Mouse (Mus musculus): ENCODE measurements around the gene Tnf.

Tnf gene

DNA sequence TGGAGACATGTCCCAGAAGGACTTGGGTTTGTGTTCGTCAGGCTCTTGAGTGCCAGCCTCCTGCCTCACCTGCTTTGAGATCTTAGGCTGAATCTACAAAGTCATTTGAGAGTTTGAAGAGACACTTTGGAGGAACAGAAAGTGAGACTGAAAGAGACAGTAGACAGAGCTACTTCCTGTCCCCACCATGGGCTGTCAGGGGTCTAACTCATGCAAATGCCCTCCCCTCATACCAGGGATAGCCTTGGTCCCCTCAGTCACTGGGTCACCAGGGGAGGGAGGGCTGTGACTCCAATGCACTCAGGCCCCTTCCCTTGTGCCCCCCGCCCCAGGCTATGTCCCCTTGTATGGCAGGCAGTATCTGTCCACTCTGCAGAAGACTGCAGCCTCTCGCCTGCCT, 28.5 kb downstream of the Tnf start:
- DNase-seq (ENCODE audit: low read depth) = no peak

DNA sequence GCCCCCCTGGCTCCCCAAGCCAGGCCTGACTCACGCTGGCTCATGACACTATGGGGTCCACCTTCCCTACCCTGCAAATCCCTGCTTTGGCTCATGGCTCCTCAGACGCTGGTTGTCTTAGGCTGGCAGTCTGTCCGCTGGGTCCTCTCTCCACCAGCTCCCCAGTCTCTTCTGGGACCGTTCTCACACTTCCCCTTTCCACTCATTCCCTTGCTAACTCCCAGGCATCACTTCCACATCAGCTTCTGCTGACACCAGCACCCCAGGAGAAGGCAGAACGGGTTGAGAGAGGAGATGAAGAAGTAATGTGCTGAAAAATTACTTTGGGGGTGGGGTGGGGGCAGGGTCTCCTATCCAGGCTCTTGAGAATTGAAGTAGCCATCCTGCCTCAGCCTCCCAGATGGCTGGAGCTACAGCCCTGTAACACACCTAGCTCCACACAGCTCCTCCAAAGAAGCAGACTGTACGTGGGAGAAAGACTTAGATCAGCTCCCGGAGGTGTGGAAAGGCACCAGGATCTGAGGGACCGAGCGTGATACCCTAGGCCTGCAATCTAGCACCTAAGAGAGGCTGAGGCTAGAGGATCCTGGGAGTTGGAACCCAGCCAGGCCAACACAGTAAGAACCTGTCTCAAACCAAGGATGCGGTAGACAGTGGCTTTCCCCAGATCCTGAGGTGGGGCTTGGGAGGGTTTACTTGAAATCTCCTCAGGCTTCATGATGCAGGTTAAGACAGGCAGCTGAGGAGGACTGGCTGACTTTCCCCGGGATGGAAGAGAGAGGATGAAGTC, 29.2 kb downstream of the Tnf start:
- DNase-seq (ENCODE audit: low read depth) = no peak

DNA sequence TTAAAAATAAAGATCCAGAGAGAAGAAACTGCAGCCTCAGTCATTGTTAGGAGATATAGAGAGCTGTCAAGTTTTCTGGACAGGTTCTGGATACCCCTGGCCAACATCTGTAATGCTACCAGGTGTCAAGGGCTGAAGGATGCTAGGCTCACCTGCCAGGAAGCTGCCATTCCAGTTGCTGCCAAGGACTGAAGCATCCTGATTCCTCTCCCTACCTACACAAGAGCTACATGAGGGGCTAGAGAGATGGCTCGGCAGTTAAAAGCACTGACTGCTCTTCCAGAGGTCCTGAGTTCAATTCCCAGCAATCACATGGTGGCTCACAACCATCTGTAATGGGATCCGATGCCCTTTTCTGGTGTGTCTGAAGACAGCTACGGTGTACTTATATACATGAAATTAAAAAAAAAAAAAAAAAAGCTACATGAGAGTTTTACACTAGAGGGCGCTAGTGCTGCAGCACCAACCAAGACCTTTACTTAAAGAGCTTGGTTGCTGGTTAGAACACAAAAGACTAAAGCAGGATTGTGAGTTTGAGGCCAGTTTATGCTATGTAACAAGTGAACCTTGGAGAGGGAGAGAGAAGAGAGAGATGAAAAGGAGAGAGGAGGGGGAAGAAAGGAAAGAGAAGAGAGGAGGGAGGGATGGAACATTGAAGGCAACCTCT, 33.1 kb downstream of the Tnf start:
- DNase-seq (ENCODE audit: low read depth) = peak; percentile 84

DNA sequence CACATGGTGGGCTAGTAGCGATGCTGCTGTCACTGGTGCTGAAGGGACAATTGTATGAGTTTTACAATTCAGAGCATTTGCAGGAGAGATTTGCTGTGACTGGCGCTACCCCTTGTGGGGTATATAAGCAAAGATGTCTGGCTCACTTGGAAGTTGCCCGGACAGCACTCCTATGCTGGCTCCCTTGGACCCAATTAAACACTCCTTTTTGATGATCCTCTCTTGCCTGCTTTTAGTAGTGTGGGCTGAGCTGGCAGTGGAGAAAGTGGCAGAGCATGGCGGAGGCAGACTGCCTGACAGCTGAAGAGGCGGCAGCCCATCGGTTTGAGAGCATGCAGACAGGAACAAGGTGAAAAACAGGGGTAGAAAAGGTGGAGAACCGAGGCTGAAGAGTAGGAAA, 34.0 kb downstream of the Tnf start:
- DNase-seq (ENCODE audit: low read depth) = no peak

DNA sequence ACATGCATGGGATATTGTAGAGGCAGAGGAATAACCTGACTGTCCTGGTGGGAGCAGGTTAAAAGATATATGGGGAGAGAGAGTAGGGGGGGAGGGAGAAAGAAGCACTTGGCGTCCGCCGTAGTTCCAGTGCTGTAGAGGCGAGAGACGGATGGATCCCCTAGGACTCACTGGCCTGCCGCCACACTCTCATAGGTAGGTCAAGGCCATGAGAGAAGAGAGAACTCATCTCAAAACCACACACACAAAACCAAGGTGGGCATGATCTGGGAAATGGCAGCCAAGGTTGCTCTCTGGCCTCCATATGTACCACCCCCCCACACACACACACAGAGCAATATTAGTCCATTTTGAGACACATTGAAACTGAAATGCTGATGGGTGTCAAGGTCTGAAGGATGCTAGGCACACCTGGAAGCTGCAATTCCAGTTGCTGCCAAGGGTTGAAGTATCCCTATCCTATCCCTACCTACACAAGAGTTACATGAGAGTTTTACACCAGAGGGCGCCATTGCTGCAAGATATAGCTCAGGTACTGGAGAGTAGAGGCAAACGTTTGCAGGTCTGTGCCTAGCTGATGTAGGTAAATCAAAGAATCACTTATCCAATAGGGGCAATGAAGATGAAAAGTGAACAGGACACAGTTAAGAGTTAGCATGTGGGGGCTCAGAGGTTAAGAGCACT, 35.3 kb downstream of the Tnf start:
- peak; percentile 82 for DNase-seq (ENCODE audit: low read depth)

DNA sequence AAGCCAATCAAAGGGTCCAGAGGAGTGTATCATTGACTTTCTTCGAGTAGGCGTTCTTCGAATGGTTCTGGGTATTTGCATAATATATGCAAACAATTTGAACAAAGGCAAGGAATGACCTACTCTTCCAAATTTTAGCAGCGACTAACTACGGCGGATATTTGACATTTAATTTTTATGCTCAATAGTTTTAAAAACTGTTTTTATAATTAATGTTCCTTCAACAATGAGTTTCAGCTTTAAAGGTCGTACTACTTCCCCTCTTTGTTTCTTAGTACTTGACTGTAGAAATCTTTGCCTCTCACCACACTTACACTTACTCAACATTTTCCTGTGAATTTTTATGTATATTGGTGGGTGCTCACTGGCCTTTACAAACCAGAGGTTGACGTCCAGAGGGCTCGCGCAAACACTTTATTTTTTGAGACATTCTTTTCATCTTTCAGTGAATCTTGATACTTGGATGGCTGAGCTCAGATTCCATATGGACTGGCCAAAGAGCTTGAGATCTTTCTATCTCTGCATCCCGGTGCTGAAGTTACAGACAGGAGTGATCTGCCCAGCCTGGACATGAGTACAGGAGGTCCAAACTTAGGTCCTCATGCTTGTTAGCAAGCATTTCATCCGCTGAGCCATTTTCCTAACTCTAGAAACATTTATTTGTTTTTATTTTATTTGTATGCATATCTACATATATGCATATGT, 36.2 kb downstream of the Tnf start:
- DNase-seq (ENCODE audit: low read depth) = no peak

DNA sequence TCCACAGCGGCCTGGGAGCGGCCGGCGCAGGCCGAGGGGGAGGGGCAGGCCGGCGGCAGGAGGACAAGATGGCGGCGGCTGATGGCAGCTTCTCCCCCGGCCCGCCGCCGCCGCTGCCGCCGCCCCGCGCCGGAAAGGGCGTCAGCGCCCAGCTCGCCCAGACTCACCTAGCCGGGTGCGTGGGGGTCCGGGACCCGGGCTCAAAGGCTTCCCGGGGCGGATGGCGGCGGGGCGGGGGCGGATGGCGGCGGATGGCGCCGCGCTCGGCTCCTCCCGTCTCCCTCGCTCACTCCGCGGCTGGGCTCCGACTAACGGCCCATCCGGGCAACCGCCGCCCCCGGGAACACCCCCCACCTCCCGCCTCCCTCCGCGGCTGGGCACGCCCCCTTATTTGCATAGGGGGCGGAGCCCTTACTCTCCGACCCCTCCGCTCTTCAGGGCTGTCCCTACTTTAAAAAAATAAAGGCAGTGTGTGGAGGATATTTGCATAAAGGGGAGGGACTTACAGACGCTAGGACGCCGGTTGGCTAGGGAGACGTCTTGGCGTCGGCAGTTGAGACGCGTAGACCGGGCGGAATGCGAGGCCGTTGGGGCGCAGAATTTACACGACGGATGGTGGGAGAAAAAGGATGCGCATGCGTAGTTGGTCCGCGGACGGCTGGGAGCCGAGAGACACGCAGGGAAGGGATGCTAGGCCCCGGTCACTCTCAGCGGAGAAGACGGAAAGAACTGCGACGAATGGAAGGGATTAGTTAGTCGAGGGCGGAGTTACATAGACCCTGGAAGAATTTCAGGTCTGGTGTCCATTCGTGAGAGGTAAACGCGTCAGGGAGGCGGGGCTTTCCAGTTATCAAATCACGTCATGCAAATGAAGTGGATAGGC, 37.0 kb downstream of the Tnf start, which contains the start of gene Prrc2a:
Gene Prrc2a (minus strand): TSS at position 330 of the 883 bp plus-strand sequence.
- DNase-seq (ENCODE audit: low read depth) = peak; percentile 99

DNA sequence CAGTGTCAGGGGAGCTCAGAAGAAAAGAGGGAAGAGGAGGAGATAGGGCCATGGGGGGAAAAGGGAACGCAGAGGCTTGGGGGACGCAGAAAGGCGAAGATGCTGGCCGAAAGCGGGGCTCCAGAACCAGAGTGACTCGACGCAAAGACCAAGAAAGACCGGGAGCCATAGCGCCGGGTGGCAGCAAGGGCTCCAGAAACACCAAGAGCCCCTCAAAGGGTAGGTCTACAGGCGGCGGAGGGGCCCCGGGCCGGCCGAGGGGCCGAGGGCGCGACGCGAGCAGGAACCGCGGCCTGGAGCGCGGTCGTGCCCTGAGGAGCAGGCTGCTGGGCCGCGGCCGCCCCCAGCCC, 37.6 kb downstream of the Tnf start:
- DNase-seq (ENCODE audit: low read depth) = no peak

DNA sequence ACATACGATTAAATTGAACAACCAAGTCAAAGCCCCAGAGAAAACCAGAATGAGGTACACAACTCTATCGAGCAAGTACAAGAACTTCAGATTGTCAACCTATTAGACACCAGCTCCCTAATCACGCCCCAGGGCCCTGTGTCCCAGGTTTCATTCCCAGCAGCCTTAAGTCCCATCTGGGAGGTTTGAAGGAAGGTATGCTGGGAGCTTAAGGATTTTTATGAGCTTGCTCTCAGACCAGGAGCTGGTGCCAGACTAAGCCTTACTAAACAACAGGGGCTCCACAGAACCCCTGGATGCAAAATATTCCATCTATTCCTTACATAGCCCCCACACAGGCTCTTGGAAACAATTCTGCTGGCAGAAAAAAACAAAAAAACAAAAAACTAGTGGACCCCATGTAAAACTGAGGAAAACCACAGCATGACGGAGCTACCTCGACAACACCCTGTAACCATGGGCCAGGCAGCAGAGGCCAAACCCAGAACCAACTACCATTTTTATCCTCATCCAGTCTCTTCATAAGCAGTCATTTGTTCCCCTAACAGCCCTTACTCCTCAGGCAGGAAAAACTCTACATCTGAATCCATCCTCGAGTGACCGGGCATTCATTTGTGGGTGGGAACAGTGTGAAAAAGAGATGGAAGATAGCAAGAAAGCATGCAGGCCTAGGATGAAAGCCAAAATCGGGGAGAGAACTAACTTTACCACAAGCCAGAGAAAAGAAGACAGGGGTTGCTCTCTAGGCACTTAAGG, 38.3 kb downstream of the Tnf start:
- peak; percentile 34 for DNase-seq (ENCODE audit: low read depth)

DNA sequence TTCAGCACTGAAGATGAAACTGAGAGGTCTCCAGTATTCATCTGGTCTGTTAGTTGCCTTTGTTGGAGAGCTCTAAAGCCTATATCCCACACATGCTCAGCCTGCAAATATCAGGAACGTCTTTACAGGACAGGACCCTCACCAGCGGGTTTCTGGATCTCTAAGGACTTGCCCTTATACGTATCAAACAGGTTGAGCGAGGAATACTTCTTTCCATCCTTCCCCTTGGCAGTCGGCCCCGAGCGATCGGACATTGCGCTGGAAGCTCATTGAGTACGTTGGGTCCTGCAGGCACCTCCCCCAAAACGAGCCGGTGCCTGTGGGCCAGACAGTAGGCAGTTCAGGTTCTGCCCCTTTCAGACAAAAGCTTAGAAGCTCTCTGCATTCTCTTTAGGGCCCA, 39.1 kb downstream of the Tnf start:
- peak; percentile 62 for DNase-seq (ENCODE audit: low read depth)

DNA sequence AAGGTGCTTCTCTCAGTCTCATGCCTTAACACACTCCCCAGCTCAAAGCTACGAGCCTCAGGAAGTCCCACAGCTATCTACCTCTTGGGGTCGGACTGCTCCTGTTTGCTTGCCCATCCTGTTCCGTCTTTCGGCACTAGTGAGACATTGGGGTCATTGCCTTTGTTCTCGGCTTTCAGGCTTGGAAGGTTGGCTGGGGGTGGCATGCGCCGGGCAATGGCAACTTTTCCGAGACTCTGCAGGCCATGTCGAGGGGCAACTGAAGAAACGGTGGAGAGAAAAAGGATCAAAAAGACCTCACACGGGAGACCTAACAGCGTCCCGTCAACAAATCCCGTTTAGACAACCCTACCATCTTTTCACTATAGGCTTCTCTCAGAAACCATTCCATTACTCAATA, 39.7 kb downstream of the Tnf start:
- DNase-seq (ENCODE audit: low read depth) = no peak

DNA sequence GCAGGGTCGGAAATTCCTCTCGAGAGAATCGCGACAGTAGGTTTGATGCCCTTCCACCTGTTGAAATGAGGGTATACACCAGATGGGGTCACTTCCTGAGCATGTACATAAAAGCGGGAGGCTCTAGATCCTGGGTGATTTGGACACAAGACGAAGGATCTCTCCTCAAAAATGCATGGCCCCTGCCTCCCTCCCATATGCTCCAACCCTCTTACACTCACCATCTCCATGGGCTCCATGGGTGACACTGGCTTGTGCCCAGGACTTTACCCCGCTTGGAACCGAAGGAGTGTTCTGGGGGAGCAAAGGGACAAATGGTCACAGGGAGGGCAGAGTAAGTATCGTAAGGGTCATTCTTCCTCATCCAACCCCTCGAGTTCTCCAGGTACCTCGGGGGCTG, 40.4 kb downstream of the Tnf start:
- no peak for DNase-seq (ENCODE audit: low read depth)

DNA sequence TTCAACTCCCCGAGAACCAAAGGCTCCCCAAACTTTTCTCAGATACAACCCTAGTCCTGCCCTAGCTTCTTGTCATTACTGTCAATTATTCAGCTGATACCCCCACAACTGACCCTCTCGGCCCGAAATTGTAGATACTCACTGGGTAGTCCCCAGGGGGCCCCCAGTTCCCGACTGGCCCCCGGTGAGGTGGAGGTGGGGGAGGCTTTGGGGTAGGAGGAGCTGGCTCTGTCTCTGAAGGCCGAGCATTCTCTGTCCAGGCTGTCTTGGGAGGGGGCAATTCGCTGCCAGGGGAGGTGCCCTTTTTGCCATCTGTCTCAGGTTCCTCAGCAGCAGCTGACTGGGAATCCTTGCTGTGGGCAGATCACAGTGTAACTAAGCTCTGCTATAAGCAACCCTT, 42.2 kb downstream of the Tnf start:
- no peak for DNase-seq (ENCODE audit: low read depth)

DNA sequence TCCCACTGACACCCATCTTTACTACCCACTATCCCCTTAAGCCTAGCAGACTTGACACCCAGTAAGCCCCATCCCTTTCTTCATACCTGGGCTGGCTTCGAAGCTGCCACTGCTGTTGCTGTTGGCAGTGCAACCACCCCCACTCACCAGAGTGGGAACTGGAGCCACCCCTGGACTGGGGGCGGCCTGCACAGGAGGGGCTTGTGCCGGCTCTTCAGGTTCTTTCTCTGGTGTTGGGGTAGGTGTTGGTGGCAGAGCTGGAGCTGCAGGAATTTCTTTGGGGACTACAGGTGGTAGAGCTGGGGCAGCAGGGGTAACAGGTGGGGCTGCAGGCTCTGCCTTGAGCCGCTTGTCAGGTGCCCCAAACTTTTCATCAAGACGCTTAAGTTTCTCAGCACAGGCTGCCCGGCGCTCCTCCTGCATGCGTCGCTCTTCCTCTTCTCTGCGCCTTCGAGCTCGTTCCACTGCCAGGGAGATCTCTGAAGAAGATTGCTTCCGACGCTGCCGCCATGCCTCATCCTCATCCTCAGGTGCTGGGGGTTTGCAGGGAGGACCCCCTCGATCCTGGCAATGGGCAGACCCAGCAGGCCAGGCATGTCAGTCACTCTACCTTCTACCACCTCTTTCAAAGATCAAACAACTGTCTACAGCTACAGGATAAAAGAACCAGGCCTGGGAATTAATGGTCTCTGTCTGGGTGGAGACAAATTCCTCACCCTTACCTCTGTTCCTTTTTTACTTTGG, 42.8 kb downstream of the Tnf start:
- no peak for DNase-seq (ENCODE audit: low read depth)

DNA sequence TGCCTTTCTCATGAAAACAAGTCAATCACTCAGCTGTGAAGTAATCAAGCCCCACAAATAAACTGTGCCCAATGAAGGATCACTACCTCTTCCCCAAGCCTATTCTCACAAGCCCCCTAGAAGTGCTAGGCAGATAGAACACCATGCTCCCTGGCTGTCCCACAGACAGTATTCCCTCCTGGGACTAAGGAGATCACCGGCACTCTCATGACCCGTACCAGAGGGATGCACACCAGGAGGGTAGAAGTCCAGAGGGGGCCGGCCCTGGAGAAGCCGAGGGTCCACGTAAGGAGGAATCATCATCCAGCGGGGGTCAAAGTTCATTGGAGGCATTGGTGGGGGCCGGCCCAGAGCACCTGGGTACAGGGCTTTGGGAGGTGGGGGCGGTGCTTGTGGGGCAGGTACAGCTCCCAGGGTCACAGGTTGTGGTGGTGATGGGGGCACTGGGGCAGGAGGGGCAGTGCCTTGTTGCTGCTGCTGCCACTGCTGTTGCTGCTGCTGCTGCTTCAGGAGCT, 44.1 kb downstream of the Tnf start:
- no peak for DNase-seq (ENCODE audit: low read depth)

DNA sequence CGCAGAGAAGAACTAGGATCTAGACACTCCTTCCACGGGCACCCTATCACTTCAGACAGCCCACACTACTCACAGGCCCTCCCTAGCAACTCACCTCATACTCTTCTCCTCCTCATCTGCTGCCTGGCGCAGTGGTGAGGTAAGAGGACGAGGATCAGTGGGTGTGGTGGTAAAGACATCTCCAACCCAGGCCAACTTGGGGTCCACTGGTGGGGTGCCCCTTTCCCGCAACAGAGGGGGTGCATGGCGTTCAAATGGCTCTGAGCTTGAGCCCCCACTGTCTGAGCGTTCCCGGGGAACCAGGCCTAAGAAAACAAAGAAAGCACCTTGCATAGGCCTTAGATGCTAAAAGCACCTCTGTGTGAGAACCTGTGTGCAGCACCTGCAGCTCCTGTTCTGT, 44.6 kb downstream of the Tnf start:
- DNase-seq (ENCODE audit: low read depth) = no peak

DNA sequence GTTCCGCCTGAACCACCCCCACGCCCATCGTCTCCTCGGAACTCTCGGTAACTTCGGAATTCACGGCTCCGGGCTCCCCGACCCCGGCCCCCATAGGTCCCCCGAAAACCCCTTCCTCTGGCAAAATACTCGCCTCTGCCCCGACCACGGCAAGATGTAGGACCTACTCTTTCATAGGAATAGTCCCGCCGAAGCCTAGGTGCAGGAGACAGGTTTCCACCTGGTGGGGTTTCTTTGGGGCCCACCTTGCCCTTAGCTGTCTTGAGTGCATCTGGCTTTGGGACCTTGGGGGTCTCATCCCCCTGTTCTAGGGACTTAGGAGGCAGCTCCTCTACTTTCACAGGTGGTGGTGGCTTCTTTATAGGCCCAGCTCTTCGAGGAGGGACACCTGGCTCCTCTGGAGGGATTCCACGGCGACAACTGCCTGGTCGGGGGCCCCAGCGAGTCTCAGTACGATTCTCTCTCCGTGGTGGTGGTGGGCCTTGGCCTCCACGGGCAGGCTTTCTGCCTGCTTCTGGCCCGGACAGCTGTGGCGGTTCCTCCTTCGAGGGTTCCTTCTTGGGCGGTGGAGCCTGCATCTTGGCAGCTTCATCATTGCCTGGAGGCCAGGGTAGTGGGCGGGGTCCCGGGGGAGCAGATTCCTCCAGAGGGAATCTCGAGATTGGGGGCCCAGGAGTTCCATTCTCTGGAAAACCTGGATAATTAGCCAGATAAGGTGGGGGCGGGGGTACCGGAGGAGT, 45.2 kb downstream of the Tnf start:
- DNase-seq (ENCODE audit: low read depth) = no peak

DNA sequence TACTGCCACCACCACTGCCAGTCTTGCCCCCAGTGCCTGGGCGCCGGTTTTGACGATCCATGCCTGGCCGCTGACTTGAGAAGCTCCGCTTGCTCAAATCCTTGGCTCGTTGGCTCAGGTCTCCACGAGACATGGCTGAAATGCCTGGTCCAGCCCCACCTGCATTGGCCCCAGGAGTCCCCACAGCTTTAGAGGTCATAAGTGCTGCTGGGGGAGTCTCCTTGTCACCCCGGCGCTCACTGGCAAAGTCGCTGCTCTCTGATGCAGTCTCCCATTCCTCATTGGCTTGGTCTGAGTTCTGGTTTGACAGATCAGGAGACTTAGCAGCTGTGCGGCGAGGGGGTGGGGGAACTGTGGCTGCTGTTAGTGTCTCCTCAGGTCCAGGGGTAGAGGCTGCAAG, 46.4 kb downstream of the Tnf start:
- DNase-seq (ENCODE audit: low read depth) = no peak

DNA sequence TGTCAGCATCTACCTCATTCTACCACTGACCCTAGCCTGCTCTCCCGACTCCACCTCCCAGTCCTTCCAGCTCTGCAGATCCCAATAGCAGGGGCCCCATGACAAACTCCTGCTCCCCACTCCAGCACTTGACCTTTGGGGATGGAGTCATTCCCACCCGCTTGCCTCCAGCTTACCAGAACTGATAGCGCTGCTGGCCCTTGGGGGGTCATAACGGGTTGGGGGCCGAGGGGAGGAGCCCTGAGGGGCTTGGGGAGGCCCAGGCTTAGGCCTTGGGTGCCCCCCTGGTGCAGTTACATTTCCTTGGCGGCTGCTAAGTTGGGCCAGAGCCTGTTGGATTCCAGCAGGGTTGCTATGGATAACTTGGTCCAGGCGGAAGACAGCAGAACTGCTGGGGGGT, 47.2 kb downstream of the Tnf start:
- DNase-seq (ENCODE audit: low read depth) = no peak

All from NIH3T3 (cell line).